Mouse (Mus musculus) ovary, postnatal 14 days (tissue): ENCODE measurements around the gene Cntnap1.

ENCODE experiments used
- DNase-seq: peaks from one replicate; pipeline ENCODE4 v3.0.0; 2022; ENCODE audit warnings: low spot score

Gene Cntnap1

DNA sequence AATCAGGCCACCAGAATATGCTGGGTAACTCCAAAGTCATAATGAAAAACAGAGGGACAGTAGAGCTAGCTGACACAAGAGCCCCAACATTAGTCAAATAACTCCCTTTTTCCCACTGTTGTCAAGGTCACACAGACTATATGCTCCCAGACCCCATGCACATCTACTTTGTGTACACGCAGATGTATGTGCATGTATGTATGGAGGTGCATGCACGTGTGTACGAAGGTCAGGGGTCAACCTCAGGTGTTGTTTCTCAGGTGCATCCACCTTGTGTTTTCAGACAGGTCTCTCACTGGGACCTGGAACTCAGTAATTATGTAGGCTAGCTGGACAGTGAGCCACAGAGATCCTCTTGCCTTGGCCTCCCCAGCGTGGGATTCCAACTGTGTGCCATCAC lies 15.1 kb downstream of the Cntnap1 start:
- DNase-seq = no peak

DNA sequence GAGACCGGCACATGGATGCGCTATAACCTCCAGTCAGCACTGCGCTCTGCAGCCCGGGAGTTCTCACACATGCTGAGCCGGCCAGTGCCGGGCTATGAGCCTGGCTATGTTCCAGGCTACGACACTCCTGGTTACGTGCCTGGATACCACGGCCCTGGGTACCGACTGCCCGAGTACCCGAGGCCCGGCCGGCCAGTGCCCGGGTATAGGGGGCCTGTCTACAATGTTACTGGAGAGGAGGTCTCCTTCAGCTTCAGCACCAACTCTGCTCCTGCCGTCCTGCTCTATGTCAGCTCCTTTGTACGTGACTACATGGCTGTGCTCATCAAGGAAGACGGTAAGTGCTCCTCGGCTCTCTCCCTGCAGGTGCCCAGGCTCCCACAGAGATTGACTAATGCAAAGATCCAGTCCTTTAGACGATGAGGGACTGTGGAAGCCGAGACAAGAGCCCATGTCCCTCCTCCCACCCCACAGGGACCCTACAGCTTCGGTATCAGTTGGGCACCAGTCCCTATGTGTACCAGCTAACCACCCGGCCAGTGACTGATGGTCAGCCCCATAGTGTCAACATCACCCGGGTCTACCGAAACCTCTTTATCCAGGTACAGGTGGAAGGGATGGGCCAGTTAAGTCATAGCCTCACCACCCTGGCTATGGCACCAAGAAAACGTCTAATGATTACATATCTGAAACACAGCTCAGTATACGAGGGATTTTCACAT lies 16.4 kb downstream of the Cntnap1 start:
- DNase-seq = no peak

DNA sequence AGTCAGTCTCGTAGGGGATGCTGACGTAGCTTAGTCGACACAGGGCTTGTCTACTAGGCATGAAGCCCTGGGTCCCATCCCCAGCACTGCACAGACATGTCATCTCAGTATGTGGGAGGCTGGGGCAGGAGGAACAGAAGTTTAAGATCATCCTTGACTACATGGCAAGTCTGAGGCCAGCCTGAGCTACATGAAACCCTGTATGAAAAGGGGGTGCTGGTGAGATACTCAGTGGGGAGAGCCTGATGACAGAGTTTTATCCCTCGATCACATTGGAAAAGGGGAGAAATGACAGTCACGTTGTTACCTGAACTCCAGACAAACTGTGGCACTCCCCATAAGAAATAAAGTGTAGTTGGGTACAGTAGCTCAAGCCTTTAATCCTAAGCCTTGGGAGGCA lies 17.2 kb downstream of the Cntnap1 start:
- no peak for DNase-seq

DNA sequence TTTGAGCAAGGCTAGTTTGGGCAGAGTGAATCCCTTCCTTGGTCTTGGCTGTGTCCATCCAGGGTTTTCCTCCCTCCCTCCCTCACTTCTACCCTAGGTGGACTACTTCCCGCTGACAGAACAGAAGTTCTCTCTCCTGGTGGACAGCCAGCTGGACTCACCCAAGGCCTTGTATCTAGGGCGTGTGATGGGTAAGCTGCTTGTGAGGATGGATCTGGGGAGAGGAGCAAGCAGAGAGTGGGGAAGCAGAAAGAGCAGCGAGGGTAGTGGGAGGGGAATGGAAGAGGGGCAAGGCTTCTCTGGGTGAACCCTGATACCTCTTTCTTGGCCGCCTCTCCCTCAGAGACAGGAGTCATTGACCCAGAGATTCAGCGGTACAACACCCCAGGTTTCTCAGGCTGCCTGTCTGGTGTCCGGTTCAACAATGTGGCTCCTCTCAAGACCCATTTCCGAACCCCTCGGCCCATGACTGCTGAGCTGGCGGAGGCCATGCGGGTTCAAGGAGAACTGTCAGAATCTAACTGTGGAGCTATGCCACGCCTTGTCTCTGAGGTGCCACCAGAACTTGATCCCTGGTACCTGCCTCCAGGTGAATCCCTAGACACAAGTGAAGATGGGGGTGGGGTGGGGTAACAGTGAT lies 18.0 kb downstream of the Cntnap1 start:
- peak; percentile 36 for DNase-seq

DNA sequence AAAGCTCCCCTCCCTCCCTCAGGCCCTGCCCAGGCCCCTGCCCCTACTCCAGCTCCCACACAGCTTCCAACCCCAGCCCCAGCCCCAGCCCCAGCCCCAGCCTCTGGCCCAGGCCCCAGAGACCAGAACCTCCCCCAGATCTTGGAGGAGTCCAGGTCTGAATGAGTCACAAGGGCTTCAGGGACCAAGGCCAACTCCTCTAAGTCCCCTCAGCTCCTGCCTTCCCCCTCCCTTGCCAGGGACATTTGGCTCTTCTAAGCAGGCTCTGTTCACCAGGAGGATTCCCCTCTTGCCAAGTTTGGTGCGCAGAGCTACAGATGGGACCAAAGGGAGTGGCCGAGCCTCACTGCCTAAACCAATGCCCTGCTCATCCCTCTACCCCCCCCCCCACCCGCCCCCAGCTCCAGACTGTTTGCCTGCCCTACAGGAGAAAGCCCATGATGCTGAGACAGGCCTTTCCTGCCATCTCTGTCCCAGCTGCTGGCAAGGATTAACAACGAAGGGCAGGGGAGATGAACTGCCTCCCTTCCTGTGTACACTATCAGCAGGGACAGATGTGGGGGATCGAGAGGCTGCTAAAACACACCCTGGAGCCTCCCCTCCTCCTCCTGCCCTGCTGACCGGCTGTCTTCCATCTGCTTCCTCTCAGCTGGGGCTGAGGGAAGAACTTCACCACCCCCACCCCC lies 19.3 kb downstream of the Cntnap1 start:
- DNase-seq = peak; percentile 56

GRCm38 (mm10) chr11:101190181-101190912 lies 20.0 kb downstream of the Cntnap1 start:
- DNase-seq = no peak

DNA sequence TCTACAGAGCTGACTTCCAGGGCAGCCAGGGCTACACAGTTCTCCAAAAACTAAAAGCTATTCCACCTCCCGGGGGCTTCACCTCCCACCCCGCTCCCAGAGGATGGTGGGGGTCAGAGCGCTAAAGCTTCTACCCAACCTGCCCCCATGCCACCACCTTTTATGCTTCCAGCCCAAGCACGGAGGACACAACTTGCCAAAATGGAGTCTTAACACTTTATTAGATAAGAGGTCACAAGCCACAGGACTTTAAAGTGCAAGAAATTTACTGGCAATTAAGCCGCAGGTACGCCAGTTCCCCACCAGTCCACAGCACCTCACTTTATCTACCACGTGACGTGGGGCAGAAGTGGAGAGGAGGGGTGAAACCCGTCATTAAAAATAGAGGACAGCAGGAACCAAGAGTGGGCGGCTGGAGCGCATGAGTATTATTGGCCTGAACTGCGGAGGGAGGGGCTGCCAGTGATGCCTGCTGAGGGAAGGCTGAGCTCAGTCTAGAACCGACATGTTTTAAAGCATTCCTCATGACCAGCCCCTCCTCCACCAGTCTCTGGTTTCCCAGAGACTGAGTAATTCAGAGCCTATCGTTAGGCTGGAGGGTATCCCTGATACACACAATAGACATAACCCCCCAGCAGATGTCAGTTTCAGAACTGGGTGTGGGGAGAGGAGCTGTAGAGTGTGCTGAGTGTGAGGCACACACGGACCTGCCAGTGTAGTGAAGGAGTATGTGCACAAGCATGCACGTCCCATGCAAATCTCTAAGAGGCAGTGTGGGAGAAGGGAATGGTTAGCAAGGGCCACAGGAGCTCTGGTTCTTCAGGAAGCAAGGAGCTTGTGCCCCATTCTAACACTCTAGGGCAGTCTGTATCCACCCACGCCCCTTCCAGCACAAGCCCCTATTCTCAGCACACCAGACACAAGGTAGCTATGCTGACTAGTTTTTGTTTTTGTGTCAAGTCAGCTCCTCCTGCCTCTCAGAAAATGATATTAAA lies 20.9 kb downstream of the Cntnap1 start:
- DNase-seq = no peak

DNA sequence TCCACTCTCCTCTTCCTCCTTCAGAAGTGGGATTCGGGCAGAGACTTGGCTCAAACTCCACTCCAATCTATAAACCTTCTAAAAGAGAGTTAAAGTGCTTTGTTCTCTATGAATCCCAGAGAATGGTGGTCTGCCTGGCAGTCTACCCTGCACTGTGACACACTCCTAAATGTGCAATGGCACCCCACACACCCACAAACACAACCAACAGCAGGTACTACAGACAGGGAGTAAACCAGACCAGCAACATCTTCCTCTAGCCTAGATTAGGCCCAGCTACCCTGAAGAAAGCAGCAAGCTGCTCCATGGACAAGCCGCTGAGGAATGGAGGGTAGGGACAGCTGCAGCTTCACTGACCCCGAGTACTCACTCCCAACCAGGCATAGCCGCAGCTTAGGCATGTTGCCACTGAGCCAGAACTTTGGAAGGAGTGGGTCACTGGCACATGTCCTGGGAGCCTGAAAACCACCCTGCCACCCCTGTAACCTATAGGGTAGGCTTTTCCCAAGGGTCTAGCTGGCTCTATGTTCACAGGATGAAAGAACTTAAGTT lies 21.7 kb downstream of the Cntnap1 start:
- no peak for DNase-seq

DNA sequence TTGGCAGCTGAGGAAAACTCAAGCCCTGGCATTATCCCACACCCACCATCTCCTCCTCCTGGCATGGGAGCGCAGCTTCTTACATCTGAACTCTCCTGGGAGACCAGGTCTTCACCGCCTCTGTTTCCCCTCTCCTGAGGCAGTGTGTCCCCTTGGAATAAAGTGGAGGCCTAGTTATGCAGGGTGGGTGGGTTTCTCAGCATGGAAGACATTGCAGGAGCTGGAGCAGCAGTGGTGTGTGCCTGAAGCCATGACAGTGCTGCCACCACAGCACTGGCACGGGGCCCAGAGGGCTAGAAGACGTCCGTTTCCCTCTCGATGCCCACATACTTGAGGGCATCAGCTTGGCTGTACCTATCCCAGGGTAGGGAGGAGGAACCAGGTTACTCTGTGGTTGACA lies 22.3 kb downstream of the Cntnap1 start:
- no peak for DNase-seq

DNA sequence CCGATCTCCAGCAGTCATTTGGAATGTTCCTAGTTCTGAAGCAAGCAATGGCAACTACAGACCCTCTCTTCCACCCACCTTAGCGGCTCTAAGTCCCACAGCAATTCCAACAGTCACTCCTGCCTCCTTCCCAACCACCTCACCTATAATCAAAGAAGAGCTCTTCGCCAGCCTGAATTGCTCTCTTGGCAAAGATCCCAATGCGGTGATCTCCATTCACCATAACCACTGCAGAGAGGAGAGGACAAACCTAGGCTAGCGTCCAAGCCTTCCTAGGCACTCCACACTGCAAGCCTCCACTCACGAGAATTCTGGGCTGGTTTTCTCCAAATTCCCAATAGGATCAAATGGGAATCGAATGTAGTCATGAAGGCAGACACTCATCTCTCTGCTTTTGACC lies 22.8 kb downstream of the Cntnap1 start:
- DNase-seq = no peak

GRCm38 (mm10) chr11:101194137-101194536 lies 23.8 kb downstream of the Cntnap1 start:
- no peak for DNase-seq

- DNase-seq = no peak
These were observed 24.3 kb downstream of the Cntnap1 start for GRCm38 (mm10) chr11:101194643-101195042.

DNA sequence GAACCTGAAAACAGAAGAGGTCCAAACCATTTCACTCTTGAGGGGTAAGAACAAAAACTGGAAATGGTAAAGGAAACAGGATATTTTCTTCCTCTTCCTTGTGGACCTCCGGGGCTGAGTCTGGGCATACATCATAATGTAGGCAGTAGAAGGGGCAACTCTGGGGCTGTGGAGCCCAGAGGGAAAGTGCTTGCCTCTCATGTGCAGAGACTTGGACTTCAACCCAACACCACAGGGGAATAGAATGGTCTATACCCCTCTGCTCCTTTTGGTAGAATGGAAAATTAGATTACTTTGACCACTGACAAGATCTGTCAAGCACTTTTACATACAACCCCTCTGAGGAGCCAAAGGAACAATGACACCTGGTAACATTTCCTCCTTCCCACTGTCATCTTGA lies 24.8 kb downstream of the Cntnap1 start:
- no peak for DNase-seq

DNA sequence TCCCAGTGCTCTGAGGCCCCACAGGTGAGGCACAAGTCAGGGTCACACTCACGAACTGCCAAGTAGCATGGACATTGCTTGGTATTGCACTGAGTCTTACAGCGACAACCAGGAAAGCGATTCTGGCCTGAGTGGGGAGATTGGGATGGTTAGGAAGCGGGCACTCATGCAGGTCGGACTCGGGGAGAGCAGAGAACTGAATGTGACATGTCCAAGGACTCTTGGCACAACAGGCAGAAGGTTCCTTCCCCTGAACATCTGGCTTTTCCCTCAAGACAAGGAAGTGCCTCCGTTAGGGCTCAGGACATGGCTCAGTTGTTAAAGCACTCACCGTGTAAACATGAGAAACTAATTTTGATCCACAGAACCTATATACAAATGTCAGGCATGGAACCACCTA lies 25.2 kb downstream of the Cntnap1 start:
- no peak for DNase-seq

DNA sequence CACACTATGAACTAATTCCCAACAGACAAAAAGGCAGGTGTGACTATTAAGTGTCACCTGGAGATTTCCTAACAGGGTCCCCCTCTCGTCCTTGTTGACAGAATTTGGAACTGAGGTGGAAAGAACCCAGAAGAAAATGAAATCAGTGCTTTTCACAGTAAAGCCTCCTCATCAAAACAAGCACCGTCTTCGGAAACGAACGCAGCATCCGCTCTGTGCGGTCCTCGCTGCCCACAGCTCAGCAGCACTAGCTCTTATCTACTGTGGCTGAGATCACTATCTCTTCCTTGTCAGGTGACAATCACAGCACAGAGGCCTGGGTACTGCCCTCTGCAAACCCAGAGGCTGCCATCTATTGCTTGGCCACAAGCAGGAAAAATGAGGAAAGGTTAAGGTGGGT lies 25.9 kb downstream of the Cntnap1 start:
- DNase-seq = no peak

- no peak for DNase-seq
These were observed 29.2 kb downstream of the Cntnap1 start for GRCm38 (mm10) chr11:101199555-101199954.

DNA sequence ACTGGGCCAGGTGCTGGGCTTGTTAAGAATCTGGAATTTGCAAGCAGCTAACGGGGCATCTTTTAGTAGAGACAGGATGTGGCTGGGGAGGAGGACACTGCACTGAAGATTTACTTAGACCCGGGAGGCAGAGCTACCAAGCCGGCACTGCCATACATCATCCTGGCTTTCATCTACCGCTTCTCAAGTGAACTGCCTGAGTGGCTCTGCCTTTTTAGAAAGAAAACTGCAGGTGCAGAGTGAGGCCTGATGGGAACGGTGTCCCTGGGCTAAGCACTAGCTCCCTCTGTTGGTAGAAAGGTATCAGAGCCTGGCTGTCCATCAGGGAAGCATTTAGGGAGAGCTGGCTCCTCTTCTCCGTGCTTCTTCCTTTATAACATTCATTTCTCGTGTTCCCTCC lies 30.7 kb downstream of the Cntnap1 start:
- no peak for DNase-seq

DNA sequence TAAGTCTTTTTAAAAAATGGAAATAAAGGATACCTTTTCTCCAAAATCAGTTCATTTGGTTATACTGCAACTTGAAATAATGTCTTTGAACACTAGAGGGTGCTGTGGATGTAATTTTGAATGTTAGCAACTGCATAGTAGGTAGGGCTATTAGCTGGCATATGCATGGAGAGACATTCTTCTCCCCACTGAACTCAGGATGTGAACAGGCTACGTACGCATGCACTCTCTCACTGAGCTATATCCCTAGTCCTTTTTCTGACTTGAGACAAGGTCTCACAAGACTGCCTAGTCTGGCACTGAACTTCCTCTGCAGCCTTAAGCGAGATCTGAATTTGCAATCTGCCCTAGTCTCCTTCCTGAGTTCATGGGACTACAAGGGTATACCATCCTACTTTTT lies 41.6 kb downstream of the Cntnap1 start:
- DNase-seq = peak; percentile 31

DNA sequence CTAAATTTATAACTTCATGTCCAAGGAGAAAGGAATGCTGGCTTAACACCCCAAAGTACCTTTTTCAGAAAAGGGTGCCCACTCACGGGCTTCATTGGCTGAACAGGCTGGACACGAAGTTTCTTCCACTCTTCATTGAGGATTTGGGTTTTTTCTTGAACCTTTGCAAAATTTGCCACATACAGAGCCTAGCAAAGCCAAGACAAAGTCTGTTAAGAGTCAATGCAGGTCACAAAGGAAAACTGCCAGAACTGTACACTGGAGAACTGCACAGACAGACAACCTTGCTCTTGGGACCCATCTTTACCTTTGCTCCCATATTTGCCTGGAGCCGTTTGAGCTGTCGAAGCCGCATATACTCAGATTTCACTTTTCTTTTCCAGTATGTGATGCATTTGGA lies 46.6 kb downstream of the Cntnap1 start:
- DNase-seq = no peak

- DNase-seq = no peak
These were observed 48.2 kb downstream of the Cntnap1 start for GRCm38 (mm10) chr11:101218436-101219055.

- DNase-seq = no peak
These were observed 50.5 kb downstream of the Cntnap1 start for GRCm38 (mm10) chr11:101220853-101221252.
